21 mouse cellular contexts compared by ENCODE assay signal in the genomic region with DNA sequence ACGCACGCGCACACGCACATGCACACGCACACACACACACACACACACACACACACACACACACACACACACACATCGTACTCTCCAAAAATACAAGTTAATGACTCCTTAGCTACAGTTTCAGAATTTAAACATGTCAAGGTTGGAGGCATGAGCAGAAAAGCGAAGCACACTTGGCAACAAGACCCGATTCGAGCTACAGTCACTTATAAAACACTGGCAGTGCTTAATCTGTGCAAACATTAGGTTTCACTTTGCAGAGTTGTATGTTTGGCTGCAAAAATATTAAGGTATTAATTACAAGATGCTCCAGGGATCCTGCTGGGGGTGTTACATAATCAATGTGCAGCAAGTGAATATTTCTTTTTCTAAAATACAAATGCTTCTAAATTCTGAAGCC.
A peak's percentile ranks its signal among the peaks of the same experiment; 100 is the strongest.
DNase-seq lines count a peak whose midpoint lies in the region; ATAC-seq and TF ChIP-seq lines count a peak whose summit lies in the region.
"Had no signal": no experiment of that assay in that cellular context is flagged by ENCODE, and none has a peak within 500 bp of the region (broad histone marks: within the 10 kb centered on the region; RNA-seq: fewer than 3 reads in every experiment).

No protein-coding gene starts in this region.

- H3K27me3 ChIP-seq in hindbrain, postnatal 0 days (ENCODE audit: insufficient read depth, low read length): no peaks in the 10 kb centered on the region
- H3K27me3 ChIP-seq in hindbrain, embryonic 16.5 days (replicated peaks; ENCODE audit: control insufficient read depth, insufficient read depth, low read length): no peaks in the 10 kb centered on the region
- H3K27me3 ChIP-seq in embryonic facial prominence, embryonic 14.5 days (replicated peaks; ENCODE audit: control insufficient read depth, insufficient read depth, low read length): no peaks in the 10 kb centered on the region
- H3K27me3 ChIP-seq: heart, embryonic 13.5 days; hindbrain, embryonic 15.5 days; limb, embryonic 15.5 days; liver, embryonic 15.5 days; neural tube, embryonic 12.5 days; stomach, embryonic 15.5 days had no signal

- H3K4me2 ChIP-seq in hindbrain, postnatal 0 days (ENCODE audit: low read depth, low read length): no peak overlapping the region
- H3K4me2 ChIP-seq in hindbrain, embryonic 16.5 days (ENCODE audit: low read length): no peak overlapping the region
- no peak overlapping the region for H3K4me2 ChIP-seq in embryonic facial prominence, embryonic 14.5 days (ENCODE audit: low read depth, low read length)
- H3K4me2 ChIP-seq: heart, embryonic 13.5 days; hindbrain, embryonic 15.5 days; limb, embryonic 15.5 days; liver, embryonic 15.5 days; midbrain, embryonic 12.5 days; neural tube, embryonic 12.5 days; stomach, embryonic 15.5 days had no signal

- no peak overlapping the region for H3K9ac ChIP-seq in hindbrain, postnatal 0 days (replicated peaks; ENCODE audit: low read length)
- H3K9ac ChIP-seq in hindbrain, embryonic 16.5 days (ENCODE audit: low read depth, low read length): no peak overlapping the region
- no peak overlapping the region for H3K9ac ChIP-seq in embryonic facial prominence, embryonic 14.5 days (ENCODE audit: low read depth, low read length)
- H3K9ac ChIP-seq: heart, embryonic 13.5 days; hindbrain, embryonic 15.5 days; limb, embryonic 15.5 days; liver, embryonic 15.5 days; midbrain, embryonic 12.5 days; neural tube, embryonic 12.5 days; stomach, embryonic 15.5 days had no signal

- H3K36me3 ChIP-seq in hindbrain, postnatal 0 days (ENCODE audit: insufficient read depth, low read length): no peaks in the 10 kb centered on the region
- no peaks in the 10 kb centered on the region for H3K36me3 ChIP-seq in hindbrain, embryonic 16.5 days (ENCODE audit: control insufficient read depth, insufficient read depth, low read length)
- no peaks in the 10 kb centered on the region for H3K36me3 ChIP-seq in embryonic facial prominence, embryonic 14.5 days (ENCODE audit: control insufficient read depth, insufficient read depth, low read length)
- H3K36me3 ChIP-seq: heart, embryonic 13.5 days; hindbrain, embryonic 15.5 days; limb, embryonic 15.5 days; liver, embryonic 15.5 days; midbrain, embryonic 12.5 days; neural tube, embryonic 12.5 days; stomach, embryonic 15.5 days had no signal

- peaks cover 6% of the 10 kb centered on the region for H3K4me1 ChIP-seq in hindbrain, postnatal 0 days (ENCODE audit: insufficient read depth, low read length)
- 0 out of 2 replicates have a peak, but pooled peaks cover 3% of the 10 kb centered on the region for H3K4me1 ChIP-seq in hindbrain, embryonic 16.5 days (ENCODE audit: control insufficient read depth, insufficient read depth, low read depth, low read length)
- H3K4me1 ChIP-seq in embryonic facial prominence, embryonic 14.5 days (ENCODE audit: control insufficient read depth, insufficient read depth, low read length): no peaks in the 10 kb centered on the region
- H3K4me1 ChIP-seq: heart, embryonic 13.5 days; liver, embryonic 15.5 days; stomach, embryonic 15.5 days had no signal

- no peak for TF ChIP-seq CTCF in hindbrain, postnatal 0 days (IDR thresholded peaks at IDR 0.05; ENCODE audit: low read depth)

- 0 out of 2 replicates have a peak overlapping the region, but pooled peaks have one; percentile 34 for H3K27ac ChIP-seq in hindbrain, postnatal 0 days
- H3K27ac ChIP-seq in hindbrain, embryonic 16.5 days (ENCODE audit: low read depth, low read length): no peak overlapping the region
- H3K27ac ChIP-seq in embryonic facial prominence, embryonic 14.5 days (replicated peaks; ENCODE audit: low read depth, low read length): no peak overlapping the region
- H3K27ac ChIP-seq: heart, embryonic 13.5 days; hindbrain, embryonic 15.5 days; limb, embryonic 15.5 days; liver, embryonic 15.5 days; midbrain, embryonic 12.5 days; neural tube, embryonic 12.5 days; stomach, embryonic 15.5 days had no signal

- no peaks in the 10 kb centered on the region for H3K9me3 ChIP-seq in hindbrain, postnatal 0 days (ENCODE audit: low read length)
- H3K9me3 ChIP-seq in hindbrain, embryonic 16.5 days (ENCODE audit: control insufficient read depth, low read length): no peaks in the 10 kb centered on the region
- H3K9me3 ChIP-seq in embryonic facial prominence, embryonic 14.5 days (ENCODE audit: control insufficient read depth, low read length): no peaks in the 10 kb centered on the region
- H3K9me3 ChIP-seq: heart, embryonic 13.5 days; hindbrain, embryonic 15.5 days; limb, embryonic 15.5 days; liver, embryonic 15.5 days; midbrain, embryonic 12.5 days; neural tube, embryonic 12.5 days; stomach, embryonic 15.5 days had no signal

- no peak overlapping the region for H3K4me3 ChIP-seq in hindbrain, postnatal 0 days (ENCODE audit: low read length)
- H3K4me3 ChIP-seq in hindbrain, embryonic 16.5 days (ENCODE audit: low read length): no peak overlapping the region
- H3K4me3 ChIP-seq in embryonic facial prominence, embryonic 14.5 days (ENCODE audit: low read depth, low read length): no peak overlapping the region
- H3K4me3 ChIP-seq: heart, embryonic 13.5 days; hindbrain, embryonic 15.5 days; limb, embryonic 15.5 days; liver, embryonic 15.5 days; midbrain, embryonic 12.5 days; neural tube, embryonic 12.5 days; stomach, embryonic 15.5 days had no signal

- WGBS in hindbrain, postnatal 0 days: 91% methylated on average over 9 of the region's 9 CpGs
- 89% methylated on average over 9 of the region's 9 CpGs for WGBS in hindbrain, embryonic 16.5 days
- 74% methylated on average over 8 of the region's 9 CpGs for WGBS in embryonic facial prominence, embryonic 14.5 days

- no peak for ATAC-seq in hindbrain, postnatal 0 days
- no peak for ATAC-seq in hindbrain, embryonic 16.5 days
- no peak for ATAC-seq in embryonic facial prominence, embryonic 14.5 days (ENCODE audit: low read depth)
- ATAC-seq: intestine, postnatal 0 days; lung, postnatal 0 days had no signal

- peak; percentile 12 for DNase-seq in hindbrain, postnatal 0 days (ENCODE audit: low spot score)
- peak; percentile 59 for DNase-seq in brain, adult 2 months (ENCODE audit: low read depth, low spot score)
- DNase-seq in embryonic facial prominence, embryonic 14.5 days (ENCODE audit: low spot score): peak; percentile 40
- peak; percentile 25 to 35 for DNase-seq in layer of hippocampus, adult 8-10 months (ENCODE audit: low spot score in 2 of 2)
- no peak for DNase-seq in retina, postnatal 1 day
- no peak for DNase-seq in kidney, adult 9 months
- DNase-seq: B cell, adult 2 months; gastrocnemius, postnatal 14 days; heart, adult 18-20 months; right cerebral cortex, postnatal 25 days; thymus, adult 2 months had no signal

Comparison
In these comparisons a context has a peak if more than half of its experiments do, and no peak if none do; other contexts are left out.
1. DNase-seq: peak in hindbrain, postnatal 0 days (single experiment), brain, adult 2 months (single experiment), embryonic facial prominence, embryonic 14.5 days (single experiment) and layer of hippocampus, adult 8-10 months (2 of 2); none in retina, postnatal 1 day (single experiment) and kidney, adult 9 months (single experiment).